Mouse (Mus musculus): ENCODE data around the gene Pip5k1b.

- TF ChIP-seq CTCF (IDR thresholded peaks at IDR 0.05; ENCODE audit: control insufficient read depth, insufficient read depth, low read length) (no peak), POLR2A (IDR thresholded peaks at IDR 0.05; ENCODE audit: borderline replicate concordance, control insufficient read depth, low read depth, low read length) (no peak)
These were observed 43.7 kb downstream of the Pip5k1b start for GRCm38 (mm10) chr19:24511939-24512338.

All from bone marrow, adult 2 months (tissue).